Mouse (Mus musculus) stomach, embryonic 15.5 days (tissue): ENCODE measurements around the gene Tmem59l. TPM values are rescaled to one million over a fixed set of nuclear protein-coding genes. Genes with fewer than 3 reads are reported as not detected.
A peak's percentile ranks its signal among the peaks of the same experiment; 100 is the strongest.

Source experiments
- ATAC-seq: fragments of 200-750 bp; cut with Nextera tagmentation; 2 replicates; pipeline ENCODE4 v1.8.0; 2017; ENCODE audit warnings: low read depth, moderate number of reproducible peaks, moderate TSS enrichment; ENCODE audit not compliant: insufficient read depth, low FRiP score
- H3K27ac ChIP-seq: fragments of 300-500 bp; sonication (generic); 2 replicates; pipeline ENCODE4 v1.5.1; 2015; ENCODE audit warnings: mild to moderate bottlenecking, inconsistent platforms
- H3K27me3 ChIP-seq: fragments of 300-500 bp; sonication (generic); replicated peaks from 2 replicates; pipeline ENCODE4 v1.6.1; 2015; ENCODE audit warnings: inconsistent platforms
- H3K36me3 ChIP-seq: fragments of 300-500 bp; sonication (generic); 2 replicates; pipeline ENCODE4 v1.6.1; 2015; ENCODE audit warnings: inconsistent platforms
- H3K4me1 ChIP-seq: fragments of 300-500 bp; sonication (generic); 2 replicates; pipeline ENCODE4 v1.6.1; 2015; ENCODE audit warnings: inconsistent platforms
- H3K4me2 ChIP-seq: fragments of 300-500 bp; sonication (generic); 2 replicates; pipeline ENCODE4 v1.6.1; 2015; ENCODE audit warnings: mild to moderate bottlenecking, inconsistent platforms
- H3K4me3 ChIP-seq: fragments of 300-500 bp; sonication (generic); replicated peaks from 2 replicates; pipeline ENCODE4 v1.5.1; 2015; ENCODE audit warnings: inconsistent platforms
- H3K9ac ChIP-seq: fragments of 300-500 bp; sonication (generic); 2 replicates; pipeline ENCODE4 v1.6.1; 2015; ENCODE audit warnings: inconsistent platforms
- H3K9me3 ChIP-seq: fragments of 300-500 bp; sonication (generic); 2 replicates; pipeline ENCODE4 v1.6.1; 2016; ENCODE audit warnings: inconsistent platforms
- WGBS: fragments of 180-500 bp; shearing (Covaris S2); methylation state at CpG from one replicate; pipeline ENCODE4 v1.1.7; 2015; 5-methylcytosine and 5-hydroxymethylcytosine counted together
- polyA plus RNA-seq: library from polyadenylated mRNA; unstranded; fragments of >200 nt; fragmentation: Nextera tagmentation; extraction: Ambion mirVana; gene quantifications from 2 replicates; pipeline ENCODE4 v1.2.1, GENCODE M21; 2015

Tmem59l gene
- polyA plus RNA-seq, 1 experiment from 2014 or later: 3.5 TPM

GRCm38 (mm10) chr8:70447639-70448420 lies 39.3 kb downstream of the Tmem59l start:
- peak overlapping the region; percentile 54; the same call in 1 of the 2 replicates for H3K27ac ChIP-seq
- H3K27me3 ChIP-seq: no peaks in the 10 kb centered on the region
- no peak overlapping the region for H3K9ac ChIP-seq
- peaks cover 19% of the 10 kb centered on the region for H3K36me3 ChIP-seq
- WGBS: 59% methylated on average over 19 of the region's 19 CpGs
- ATAC-seq: 0 out of 2 replicates have a peak, but pooled peaks have one; percentile 21
- no peak overlapping the region for H3K4me2 ChIP-seq
- H3K9me3 ChIP-seq: no peaks in the 10 kb centered on the region
- H3K4me3 ChIP-seq: no peak overlapping the region
- 0 out of 2 replicates have a peak, but pooled peaks cover 4% of the 10 kb centered on the region for H3K4me1 ChIP-seq

GRCm38 (mm10) chr8:70445988-70446387 lies 41.2 kb downstream of the Tmem59l start:
- no peak for ATAC-seq
- H3K4me1 ChIP-seq: 0 out of 2 replicates have a peak, but pooled peaks cover 4% of the 10 kb centered on the region
- H3K27me3 ChIP-seq: no peaks in the 10 kb centered on the region
- no peak overlapping the region for H3K4me2 ChIP-seq
- no peak overlapping the region for H3K27ac ChIP-seq
- peaks cover 5% of the 10 kb centered on the region; the same call in 1 of the 2 replicates for H3K36me3 ChIP-seq
- H3K9me3 ChIP-seq: no peaks in the 10 kb centered on the region
- no peak overlapping the region for H3K4me3 ChIP-seq
- WGBS: 71% methylated on average over 1 of the region's 1 CpGs
- H3K9ac ChIP-seq: no peak overlapping the region

GRCm38 (mm10) chr8:70443326-70443725 lies 43.8 kb downstream of the Tmem59l start:
- Histone ChIP-seq H3K27me3 (no peaks in the 10 kb centered on the region), H3K4me3 (no peak overlapping the region), H3K36me3 (no peaks in the 10 kb centered on the region), H3K9ac (no peak overlapping the region), H3K4me2 (no peak overlapping the region), H3K9me3 (no peaks in the 10 kb centered on the region), H3K4me1 (peaks cover 12% of the 10 kb centered on the region), H3K27ac (no peak overlapping the region)
- no peak for ATAC-seq
- 80% methylated on average over 4 of the region's 4 CpGs for WGBS

GRCm38 (mm10) chr8:70441565-70441964 lies 45.6 kb downstream of the Tmem59l start:
- Histone ChIP-seq H3K36me3 (no peaks in the 10 kb centered on the region), H3K27me3 (no peaks in the 10 kb centered on the region), H3K4me3 (no peak overlapping the region), H3K9ac (no peak overlapping the region), H3K27ac (no peak overlapping the region), H3K4me1 (peaks cover 17% of the 10 kb centered on the region), H3K4me2 (no peak overlapping the region), H3K9me3 (no peaks in the 10 kb centered on the region)
- no peak for ATAC-seq
- 58% methylated on average over 3 of the region's 3 CpGs for WGBS

- peaks cover 17% of the 10 kb centered on the region for H3K4me1 ChIP-seq
- no peak for ATAC-seq
- H3K27ac ChIP-seq: no peak overlapping the region
- no peak overlapping the region for H3K9ac ChIP-seq
- no peaks in the 10 kb centered on the region for H3K9me3 ChIP-seq
- H3K27me3 ChIP-seq: no peaks in the 10 kb centered on the region
- H3K4me3 ChIP-seq: peak overlapping the region; percentile 59; the same call in 1 of the 2 replicates
- H3K4me2 ChIP-seq: peak overlapping the region; percentile 78
- no peaks in the 10 kb centered on the region for H3K36me3 ChIP-seq
- 51% methylated on average over 3 of the region's 3 CpGs for WGBS
These were observed 46.9 kb downstream of the Tmem59l start for GRCm38 (mm10) chr8:70440246-70440645.

- Histone ChIP-seq H3K9ac (peak overlapping the region; percentile 13; the same call in 1 of the 2 replicates), H3K4me1 (peaks cover 17% of the 10 kb centered on the region), H3K4me3 (peak overlapping the region; percentile 59), H3K4me2 (peak overlapping the region; percentile 78), H3K9me3 (no peaks in the 10 kb centered on the region), H3K27ac (peak overlapping the region; percentile 49; the same call in 1 of the 2 replicates), H3K36me3 (no peaks in the 10 kb centered on the region), H3K27me3 (no peaks in the 10 kb centered on the region)
- ATAC-seq: no peak
- 2% methylated on average over 6 of the region's 7 CpGs for WGBS
These were observed 47.3 kb downstream of the Tmem59l start for GRCm38 (mm10) chr8:70439848-70440179.

- peak within 1 kb of the TSS; percentile 13; the same call in 1 of the 2 replicates for H3K9ac ChIP-seq
- peaks cover 17% of the 10 kb centered on the region for H3K4me1 ChIP-seq
- H3K4me2 ChIP-seq: peak within 1 kb of the TSS; percentile 79
- ATAC-seq: peak; percentile 98
- H3K27ac ChIP-seq: peak within 1 kb of the TSS; percentile 67
- no peaks in the 10 kb centered on the region for H3K9me3 ChIP-seq
- under 1% methylated on average over 70 of the region's 70 CpGs for WGBS
- no peaks in the 10 kb centered on the region for H3K27me3 ChIP-seq
- H3K36me3 ChIP-seq: no peaks in the 10 kb centered on the region
- peak within 1 kb of the TSS; percentile 59 for H3K4me3 ChIP-seq
These were observed 47.9 kb downstream of the Tmem59l start, which contains the start of gene Crtc1 for GRCm38 (mm10) chr8:70439055-70439847. Gene Crtc1 (minus strand): TSS chr8:70439579.

GRCm38 (mm10) chr8:70438423-70438822 lies 48.7 kb downstream of the Tmem59l start:
- H3K9me3 ChIP-seq: no peaks in the 10 kb centered on the region

GRCm38 (mm10) chr8:70435156-70435555 lies 52.0 kb downstream of the Tmem59l start:
- Histone ChIP-seq H3K36me3 (no peaks in the 10 kb centered on the region), H3K27me3 (no peaks in the 10 kb centered on the region), H3K4me3 (no peak overlapping the region), H3K9ac (no peak overlapping the region), H3K4me2 (no peak overlapping the region), H3K9me3 (no peaks in the 10 kb centered on the region), H3K27ac (no peak overlapping the region), H3K4me1 (peaks cover 17% of the 10 kb centered on the region)
- no peak for ATAC-seq
- WGBS: 93% methylated on average over 5 of the region's 5 CpGs

More at GRCm38 (mm10) chr8:70438423-70438822, 48.7 kb downstream of the Tmem59l start:
- Histone ChIP-seq H3K27ac (no peak overlapping the region), H3K4me3 (peak overlapping the region; percentile 59; the same call in 1 of the 2 replicates), H3K36me3 (no peaks in the 10 kb centered on the region), H3K4me2 (peak overlapping the region; percentile 79), H3K27me3 (no peaks in the 10 kb centered on the region), H3K4me1 (peaks cover 17% of the 10 kb centered on the region), H3K9ac (no peak overlapping the region)
- 76% methylated on average over 2 of the region's 2 CpGs for WGBS
- no peak for ATAC-seq
